Mouse (Mus musculus): ENCODE measurements around the gene Btbd6.

The Btbd6 gene

DNA sequence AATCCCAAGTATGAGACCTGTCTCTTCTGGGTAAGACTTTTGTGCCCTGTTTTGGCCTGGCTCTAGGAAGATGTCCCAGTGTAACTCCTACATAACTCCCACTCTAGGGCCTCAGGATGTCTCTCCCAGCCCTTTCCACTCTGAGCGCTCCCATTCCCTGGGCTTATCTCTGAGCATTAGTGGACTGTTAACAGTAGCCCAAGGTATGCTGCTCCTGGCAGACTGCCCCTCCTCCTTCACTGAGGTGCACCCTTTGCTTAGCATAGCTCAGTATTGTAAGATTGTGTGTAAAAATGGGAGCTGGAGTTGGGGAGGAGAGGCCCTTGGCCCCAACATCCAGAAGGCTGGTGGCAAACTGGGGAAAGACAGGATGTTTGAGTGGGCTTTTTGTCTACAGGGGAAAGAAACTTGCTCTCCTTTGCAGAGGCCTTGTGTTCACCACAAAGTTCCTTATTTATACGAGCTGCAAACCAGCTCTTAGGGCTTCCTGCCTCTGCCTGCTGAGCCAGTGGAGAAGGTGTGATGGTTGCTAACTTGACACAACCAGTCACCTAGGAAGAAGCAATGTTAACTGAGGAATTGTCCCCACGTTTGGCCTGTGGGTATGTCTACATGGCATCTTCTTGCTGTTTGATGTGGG, 23.2 kb upstream of the Btbd6 start:
- no peak for DNase-seq (ENCODE audit: low spot score)

DNA sequence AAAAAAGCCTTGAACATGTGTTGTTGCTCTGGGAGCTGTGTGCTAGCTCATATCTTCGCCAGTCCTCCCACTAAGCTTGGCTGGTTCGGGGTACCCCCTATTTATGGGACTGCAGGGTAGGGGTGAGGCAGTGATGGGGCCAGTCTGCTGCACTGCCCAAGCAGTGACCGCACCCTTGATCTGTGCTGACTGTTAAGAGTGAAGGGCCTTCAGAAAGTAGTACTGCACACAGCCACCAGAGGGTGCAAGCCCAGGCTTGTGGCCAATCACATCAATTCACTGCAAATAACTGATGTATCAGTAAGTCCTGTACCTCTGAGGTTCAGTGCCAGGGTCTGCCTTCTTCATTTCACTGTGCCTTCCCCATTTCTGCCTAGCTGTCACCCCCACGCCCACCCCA, 20.5 kb upstream of the Btbd6 start:
- DNase-seq (ENCODE audit: low spot score): peak; percentile 82

DNA sequence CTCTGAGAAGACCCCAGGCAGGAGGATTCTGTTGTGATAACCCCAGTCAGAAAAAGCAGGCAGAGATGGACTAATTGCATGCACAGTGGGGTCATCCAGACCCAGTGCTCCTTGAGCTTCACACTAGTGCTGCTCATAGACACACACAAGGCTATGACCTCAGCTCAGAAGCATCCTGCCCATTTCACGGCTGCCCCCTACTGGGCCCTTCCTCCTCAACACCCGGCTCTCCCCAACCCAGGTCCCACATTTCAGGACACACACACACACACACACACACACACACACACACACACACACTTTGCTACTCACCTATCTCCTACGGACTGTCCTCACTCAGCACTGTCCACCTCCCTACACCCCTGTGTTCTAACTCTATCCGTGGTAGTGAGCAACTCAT, 18.0 kb upstream of the Btbd6 start:
- peak; percentile 67 for DNase-seq (ENCODE audit: low spot score)

DNA sequence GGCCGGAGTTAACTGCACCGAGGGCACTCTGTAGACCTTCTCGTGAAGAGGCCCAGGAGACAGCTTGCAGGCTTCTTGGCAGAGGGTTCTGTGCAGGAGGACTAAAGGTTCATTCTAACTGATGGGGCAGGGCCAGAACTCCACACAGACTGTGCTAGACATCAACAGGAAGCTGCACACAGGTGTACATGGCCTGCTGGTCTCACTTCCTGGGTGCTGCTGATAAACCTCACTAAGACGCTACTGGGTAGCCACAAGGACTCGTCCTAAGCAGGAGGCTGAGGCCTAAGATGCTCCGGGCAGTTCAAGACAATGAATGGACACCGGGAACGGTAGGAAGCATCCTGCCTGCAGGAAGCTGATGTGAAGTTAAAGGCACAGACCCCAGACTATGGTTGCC, 16.9 kb upstream of the Btbd6 start:
- no peak for DNase-seq (ENCODE audit: low spot score)

DNA sequence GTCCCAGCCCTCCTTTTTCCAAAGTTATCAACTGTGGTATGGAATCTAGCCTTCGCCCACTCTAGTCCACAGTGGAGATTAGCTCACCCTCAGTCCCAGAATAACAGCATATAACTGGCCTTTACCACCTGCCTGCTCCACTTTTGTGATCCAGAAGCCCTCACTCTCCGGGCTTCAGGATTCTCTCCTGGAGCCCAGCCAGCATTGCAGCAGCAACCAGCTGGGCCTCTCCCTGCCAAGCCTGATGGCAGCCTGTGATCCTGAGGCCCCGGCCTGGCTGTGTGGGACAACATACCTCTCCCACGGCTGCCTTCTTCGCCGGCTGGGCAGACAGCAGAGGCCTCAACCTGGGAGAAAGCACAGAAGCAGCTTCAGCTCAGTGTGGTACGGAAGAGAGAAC, 14.9 kb upstream of the Btbd6 start:
- DNase-seq (ENCODE audit: low spot score): no peak

DNA sequence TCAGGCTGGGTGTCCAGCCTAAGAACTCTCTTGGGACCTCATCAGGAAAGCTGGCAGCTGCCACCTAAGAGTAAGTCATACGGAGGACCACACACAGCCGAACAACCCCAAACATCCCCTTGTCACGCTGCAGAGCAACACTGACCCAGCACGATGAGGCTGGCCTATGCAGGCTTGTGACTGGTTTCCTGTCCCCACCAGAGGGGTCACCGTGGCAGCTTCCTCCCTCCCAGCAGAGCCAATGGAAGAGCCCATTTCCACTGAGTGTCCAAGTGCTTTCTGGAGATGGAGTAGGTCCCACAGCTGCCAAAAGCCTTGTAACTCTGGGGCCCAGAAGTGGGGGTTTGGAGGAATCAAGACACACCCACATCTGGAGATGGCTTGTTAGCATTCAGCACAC, 14.4 kb upstream of the Btbd6 start:
- DNase-seq (ENCODE audit: low spot score): no peak

DNA sequence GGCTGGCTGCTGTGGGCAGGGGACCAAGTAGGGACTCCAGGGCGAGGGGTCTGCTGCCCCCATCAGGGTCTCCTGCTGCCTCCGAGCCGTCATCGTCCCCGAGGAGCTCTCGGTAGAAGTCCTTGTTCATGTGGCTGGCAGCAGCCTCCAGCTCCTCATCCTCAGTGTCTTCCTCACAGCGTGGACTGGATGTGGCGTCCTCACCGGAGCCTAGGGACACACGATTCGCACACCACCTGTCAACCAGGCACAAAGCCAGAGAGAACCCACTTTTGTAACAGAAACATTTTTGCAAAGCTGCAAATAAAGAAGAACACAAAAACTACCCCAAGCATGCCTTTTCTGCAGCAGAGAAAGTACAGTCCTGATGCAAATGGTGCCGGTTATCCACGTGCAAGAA, 10.5 kb upstream of the Btbd6 start:
- DNase-seq (ENCODE audit: low spot score): no peak

DNA sequence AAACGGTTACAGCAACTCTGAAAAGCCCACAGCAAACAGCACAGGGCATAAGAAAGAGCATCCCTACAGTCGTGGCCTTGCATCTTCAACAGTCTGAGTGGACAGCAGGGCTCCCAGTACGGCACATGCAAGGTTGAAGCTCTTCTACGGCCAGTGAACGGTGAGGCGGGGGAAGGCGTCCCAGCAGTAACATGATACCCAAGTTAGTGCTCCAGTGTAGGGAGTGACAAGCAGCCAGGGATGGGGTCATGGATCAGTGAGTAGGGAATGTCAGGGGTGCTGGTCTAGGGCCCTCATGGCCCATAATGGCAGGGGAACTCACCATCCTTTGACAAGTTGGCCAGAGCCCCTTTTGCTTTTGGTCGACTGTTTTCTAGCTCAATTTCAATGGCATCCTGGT, 7.3 kb upstream of the Btbd6 start:
- no peak for DNase-seq (ENCODE audit: low spot score)

DNA sequence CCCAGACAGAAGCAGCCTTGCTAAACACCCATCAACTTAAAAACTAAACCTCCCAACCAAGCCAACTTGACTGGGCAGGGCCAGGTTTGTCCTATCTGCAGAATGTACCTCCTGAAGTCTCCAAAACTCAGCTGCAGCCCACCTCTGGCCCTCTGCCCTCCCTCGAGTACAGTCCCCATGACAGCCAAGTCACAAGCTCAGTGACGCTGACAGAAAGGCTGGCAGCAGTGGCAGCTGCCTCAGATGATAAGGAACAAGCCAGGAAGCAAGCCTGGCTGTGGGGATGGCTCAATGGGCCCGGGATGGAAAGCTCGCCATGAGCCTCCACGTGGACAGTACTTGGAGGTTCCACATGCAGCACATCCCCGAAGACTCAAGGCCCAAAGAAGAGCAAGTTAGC, 6.7 kb upstream of the Btbd6 start:
- no peak for DNase-seq (ENCODE audit: low spot score)

DNA sequence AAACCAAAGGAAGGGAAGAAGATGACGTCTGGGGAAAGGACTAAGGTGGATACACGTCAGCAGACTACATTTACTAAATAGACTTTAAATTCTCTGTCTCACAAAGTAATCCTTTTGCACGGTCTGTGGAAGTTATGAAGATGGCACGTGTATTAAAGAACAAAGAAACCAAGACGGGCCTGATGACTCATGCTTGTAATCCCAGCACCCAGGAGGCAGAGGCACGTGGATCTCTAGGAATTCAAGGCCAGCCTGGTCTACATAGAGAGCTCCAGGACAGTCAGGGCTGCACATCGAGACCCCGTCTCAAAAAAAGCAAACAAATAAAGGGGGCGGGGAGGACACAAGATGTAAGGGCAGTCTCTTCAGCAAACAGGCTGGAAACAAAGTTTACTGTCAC, 1.5 kb upstream of the Btbd6 start:
- DNase-seq (ENCODE audit: low spot score): no peak

DNA sequence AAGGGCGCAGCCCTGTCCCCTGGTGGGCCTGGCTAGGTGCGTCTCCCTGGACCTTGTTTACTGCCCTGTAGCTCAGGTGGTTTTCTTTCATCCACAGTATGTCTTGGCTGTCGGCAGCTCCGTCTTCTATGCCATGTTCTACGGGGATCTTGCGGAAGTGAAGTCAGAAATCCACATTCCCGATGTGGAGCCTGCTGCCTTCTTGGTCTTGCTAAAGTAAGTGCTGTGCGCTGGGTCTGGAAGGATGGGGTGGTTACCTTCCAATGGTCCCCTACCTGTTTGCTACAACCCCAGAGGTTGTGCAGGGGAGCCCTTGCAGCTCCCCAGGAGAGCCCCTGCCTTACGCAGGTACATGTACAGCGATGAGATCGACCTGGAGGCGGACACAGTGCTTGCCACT, 874 bp downstream of the Btbd6 start:
- no peak for DNase-seq (ENCODE audit: low spot score)

DNA sequence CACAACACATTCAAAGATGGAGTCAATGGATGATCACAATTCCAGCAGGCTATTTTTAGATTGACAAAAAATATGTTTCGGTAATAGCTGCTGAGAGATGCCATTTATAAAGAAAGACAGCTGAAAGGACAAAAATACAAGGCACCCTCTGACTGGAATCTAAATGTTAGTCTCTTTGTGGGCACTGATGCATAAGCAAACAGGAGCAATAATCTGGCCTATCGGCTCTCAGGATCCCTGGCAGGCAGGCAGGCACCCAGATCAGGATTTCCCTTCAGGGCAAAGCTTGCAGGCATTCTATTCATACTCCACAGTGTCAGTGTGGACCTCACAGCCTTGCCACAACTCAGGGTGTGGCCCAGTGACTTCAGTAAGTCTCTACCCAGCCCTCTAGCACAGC, 5.7 kb downstream of the Btbd6 start:
- DNase-seq (ENCODE audit: low spot score): no peak

DNA sequence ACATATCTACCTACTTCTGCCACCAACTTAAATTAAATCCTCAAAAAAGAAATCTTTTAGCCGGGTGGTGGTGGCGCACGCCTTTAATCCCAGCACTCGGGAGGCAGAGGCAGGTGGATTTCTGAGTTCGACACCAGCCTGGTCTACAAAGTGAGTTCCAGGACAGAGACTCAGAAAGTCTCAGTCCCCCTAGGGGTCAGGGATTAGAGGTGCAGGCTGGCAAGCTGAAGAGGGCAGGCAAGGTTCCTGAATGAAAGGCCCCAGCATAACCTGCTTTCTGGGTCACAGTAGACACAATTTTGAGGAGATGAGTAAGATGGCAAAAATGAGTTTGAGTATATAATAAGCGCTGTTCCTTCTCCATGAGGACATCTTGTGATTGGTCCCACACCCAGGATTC, 9.1 kb downstream of the Btbd6 start:
- peak; percentile 18 for DNase-seq (ENCODE audit: low spot score)

DNA sequence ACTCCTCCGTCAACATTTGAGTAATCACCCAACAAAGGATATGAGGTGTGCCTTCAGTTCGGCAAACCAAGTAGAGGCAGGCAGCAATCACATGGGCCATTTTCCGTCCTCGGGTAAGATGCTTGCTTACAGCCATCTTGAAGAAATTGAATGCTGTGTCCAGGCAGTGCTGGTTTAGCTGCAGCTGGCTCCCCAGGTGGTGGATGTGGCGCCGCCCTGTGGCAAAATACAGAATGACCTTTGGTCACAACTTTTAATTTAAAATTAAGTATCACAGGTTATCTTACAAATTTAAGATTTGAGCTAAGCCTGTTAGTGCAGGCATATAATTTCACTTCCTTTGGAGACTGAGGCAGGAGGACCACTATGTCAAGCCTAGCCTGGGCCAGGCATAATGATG, 11.6 kb downstream of the Btbd6 start:
- DNase-seq (ENCODE audit: low spot score): peak; percentile 20

DNA sequence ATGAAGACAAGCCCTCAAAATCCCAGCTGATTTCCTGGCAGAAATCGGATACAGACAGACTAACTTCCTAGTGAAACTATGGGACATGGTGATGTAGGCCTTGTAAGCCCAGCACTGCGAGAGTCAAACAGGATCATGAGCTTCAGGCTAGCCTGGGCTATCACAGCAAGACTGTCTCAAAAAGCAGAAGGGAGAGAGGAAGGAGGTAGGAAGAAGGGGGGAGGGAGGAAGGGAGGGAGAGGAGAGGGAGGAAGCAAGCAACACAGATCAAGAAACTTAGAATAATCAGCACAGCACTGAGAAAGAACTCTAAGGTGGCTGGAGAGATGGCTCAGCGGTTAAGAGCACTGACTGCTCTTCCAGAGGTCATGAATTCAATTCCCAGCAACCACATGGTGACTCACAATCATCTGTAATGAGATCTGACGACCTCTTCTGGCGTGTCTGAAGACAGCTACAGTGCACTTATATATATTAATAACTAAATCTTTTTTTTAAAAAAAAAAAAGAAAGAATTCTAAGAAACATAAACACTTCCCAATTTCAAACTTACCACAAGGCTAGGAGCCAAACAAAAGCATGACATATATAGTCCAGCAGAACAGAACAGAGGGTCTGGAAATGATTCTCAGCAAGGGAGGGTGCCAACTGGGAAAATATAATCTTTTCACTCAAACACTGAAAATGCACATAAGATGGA, 14.6 kb downstream of the Btbd6 start:
- no peak for DNase-seq (ENCODE audit: low spot score)

DNA sequence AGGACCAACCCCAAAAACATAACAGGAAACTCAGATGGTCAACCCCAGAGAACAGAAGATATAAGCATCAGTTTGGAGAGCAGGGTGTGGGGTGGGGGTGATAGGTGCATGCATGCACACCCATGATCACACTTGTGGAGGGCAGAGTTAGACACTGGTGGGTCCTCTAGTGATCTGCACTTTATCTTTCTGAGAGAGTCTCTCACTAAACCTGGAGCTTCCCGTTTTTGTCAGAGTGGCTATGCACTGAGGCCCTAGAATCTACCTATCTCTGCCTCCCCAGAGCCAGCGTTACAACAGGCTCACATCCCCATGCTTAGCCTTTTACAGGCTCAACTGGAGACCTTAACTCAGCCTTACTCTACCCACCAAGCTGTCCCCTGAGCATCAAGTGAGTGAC, 15.2 kb downstream of the Btbd6 start:
- no peak for DNase-seq (ENCODE audit: low spot score)

DNA sequence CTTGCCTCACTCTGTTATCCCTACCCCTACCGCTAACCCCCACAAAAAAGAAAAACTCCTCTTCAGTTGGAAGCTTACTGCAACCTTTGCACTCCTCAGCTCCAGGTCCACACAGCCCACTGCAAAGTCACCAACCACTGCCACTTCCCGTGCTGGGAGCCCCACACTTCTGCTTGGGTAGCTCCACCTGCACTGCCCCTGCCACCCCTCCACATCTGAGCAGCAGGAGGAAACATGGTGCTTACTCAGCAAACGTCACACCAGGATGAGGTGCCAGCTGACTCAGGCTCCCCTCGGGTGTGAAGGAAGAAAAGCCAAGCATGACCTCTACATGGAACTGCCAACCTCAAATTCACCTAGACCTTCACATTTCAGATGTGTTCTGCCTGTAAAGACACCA, 17.9 kb downstream of the Btbd6 start:
- DNase-seq (ENCODE audit: low spot score): no peak

DNA sequence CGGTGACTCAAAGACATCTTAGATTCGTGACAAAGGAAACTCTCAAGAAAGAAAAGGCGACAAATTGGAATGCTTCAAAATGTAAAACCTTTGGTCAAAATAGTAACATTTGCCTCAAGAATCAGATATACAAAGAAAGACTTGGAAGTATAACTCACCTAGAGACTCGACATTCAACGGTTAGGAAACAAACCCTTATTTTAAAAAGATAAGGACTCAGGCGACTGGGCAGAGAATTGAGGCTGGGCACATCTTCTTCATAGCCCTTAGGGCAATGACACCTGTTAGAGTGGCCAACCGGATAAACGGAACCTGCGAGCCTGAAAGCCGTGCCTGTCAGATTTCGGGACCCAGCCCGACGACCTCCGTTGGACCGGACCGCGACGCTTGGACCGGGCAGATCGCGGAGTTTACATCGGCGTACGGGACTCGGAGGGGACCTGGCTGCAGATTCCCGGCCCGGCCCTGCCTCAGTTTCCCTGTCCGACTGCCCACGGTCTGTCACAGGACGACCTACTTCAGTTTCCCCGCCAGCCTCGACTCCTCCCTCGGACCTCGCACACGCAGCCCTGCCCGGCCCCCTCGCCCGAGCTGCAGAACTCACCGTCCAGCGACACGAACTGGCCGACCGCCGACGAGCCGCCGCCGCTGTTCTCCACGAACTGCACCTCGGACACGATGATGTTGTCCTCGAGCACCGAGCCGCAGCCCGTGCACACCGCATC, 23.4 kb downstream of the Btbd6 start:
- peak; percentile 14 for DNase-seq (ENCODE audit: low spot score)

DNA sequence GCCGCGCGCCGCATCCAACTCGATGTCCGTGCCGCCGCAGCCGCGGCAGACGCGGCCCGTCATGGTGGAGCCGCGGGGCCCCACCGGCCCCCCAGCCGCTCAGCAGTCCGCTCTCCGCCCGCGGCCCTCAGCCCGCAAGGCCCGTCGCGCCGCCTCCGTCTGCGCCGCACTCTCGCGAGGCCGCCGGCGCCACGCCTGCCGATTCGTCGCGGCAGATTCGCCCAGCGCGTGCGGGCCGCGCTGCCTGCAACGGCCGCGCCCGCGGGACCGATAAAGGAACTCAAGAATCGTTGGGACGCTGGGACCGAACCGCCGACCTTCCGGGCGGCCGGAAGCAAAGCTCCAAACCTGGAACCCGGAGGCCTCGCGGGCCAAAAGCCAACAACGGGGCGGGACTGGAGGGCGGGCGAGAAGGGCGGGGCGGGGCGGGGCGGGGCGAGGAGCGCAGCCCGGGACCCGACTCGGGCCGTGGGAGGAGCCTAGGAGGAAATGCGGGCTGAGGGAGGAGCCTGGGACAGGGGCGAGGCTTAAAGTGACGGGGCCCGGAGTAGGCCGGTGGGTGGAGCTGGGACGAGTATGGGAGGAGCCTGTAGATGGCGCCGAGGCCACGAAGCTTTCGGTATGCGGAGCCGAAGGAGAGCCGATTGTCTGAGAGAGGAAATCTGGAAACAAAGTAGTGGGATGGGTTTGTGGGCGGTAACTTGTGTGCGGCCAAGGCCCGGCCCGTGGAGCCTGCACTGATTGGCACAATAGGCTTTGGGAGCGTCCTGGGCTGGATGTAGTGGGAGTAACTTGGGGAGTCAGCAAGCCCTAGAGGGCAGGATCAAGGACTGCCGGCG, 24.2 kb downstream of the Btbd6 start, which contains the start of gene Brf1:
TSS of gene Brf1 (minus strand) at position 411 of the 839 bp plus-strand sequence.
- peak; percentile 99 for DNase-seq (ENCODE audit: low spot score)

DNA sequence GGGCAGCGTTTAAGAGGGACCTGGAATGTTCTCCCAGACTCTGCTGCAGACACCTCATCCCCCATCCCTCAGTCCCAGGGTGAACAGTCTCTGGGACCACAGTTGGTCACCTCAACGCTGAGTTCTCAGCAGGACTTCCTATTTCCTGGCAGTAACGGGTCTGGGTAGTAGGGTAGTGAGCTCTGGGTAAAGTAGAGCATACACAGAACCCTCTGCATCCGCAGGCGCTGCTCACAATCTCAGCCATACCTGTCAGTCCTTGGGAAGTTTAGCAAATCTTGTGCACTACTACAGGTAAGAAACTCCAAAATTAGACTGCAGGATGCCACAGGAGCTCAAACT, 24.8 kb downstream of the Btbd6 start:
- no peak for DNase-seq (ENCODE audit: low spot score)

DNA sequence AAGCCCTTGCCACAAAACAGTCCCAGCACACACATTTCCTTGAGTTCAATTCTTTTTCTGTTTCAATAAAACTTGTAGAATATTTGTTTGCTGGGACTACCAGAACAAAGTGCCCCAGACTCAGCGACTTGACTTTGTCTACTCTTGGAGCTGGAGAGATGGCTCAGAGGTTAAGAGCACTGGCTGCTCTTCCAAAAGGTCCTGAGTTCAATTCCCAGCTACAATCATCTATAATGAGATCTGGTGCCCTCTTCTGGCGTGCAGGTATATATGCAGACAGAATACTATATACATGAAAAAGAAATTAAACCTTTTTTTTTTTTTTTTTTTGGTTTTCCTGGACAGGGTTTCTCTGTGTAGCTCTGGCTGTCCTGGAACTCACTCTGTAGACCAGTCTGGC, 26.4 kb downstream of the Btbd6 start:
- no peak for DNase-seq (ENCODE audit: low spot score)

DNA sequence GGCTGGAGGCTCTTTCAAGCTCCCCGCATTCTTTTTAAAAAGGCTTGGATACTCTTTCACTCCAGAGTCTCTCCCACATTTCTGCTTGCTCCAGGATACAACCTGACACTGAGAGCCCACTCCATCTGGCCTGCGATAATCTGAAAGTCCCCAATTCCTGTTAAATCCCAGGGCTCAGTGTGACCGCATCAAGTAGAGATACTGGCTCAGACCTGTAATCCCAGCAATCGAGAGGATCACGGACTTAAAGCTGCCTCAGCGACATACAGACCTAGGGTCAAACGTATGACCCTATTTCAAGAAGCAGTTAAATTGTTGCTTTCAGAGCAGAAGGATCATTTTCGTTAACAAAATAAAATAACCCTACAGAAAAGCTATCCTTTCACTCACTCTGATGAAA, 27.7 kb downstream of the Btbd6 start:
- DNase-seq (ENCODE audit: low spot score): no peak

DNA sequence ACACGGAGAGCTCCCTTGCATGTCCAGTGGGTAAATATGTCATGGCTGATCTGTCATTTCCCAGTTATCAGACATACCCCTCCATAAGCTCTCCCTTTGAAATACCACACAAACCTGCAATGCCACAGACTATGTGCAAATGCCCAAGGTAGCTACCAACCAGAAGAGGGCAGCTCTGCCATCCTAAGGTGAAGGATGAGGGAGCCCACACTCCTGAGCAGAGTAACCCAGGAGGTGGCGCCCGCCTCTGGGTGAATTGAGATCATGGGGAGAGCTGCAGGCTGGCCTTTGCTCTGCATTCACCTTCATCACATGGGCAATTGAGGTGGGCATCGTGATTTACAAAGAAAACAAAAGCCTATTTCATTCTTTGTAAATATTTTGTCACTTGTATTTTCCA, 28.7 kb downstream of the Btbd6 start:
- peak; percentile 34 for DNase-seq (ENCODE audit: low spot score)

All from embryo, embryonic 10.5 days (tissue).